Mouse (Mus musculus) limb, embryonic 11.5 days (tissue): Measurements from ENCODE around the gene Nt5c2. TPM values are rescaled to one million over a fixed set of nuclear protein-coding genes. Genes with fewer than 3 reads are reported as not detected.

ENCODE experiments used
- ATAC-seq: fragments of 200-750 bp; cut with Nextera tagmentation; 2 replicates; pipeline ENCODE4 v1.8.0; 2017; ENCODE audit warnings: low read depth; ENCODE audit not compliant: insufficient number of reproducible peaks, low FRiP score, low TSS enrichment
- DNase-seq: peaks from one replicate; pipeline ENCODE4 v3.0.0-alpha.2; 2015; ENCODE audit warnings: low spot score
- H3K27ac ChIP-seq: fragments of 300-500 bp; sonication (generic); replicated peaks from 2 replicates; pipeline ENCODE4 v1.5.1; 2014; ENCODE audit warnings: low read depth, mild to moderate bottlenecking, low read length
- H3K27me3 ChIP-seq: fragments of 300-500 bp; sonication (generic); 2 replicates; pipeline ENCODE4 v1.6.1; 2014; ENCODE audit warnings: mild to moderate bottlenecking, low read length, mixed read lengths; ENCODE audit not compliant: control insufficient read depth, insufficient read depth
- H3K36me3 ChIP-seq: fragments of 300-500 bp; sonication (generic); 2 replicates; pipeline ENCODE4 v1.6.1; 2014; ENCODE audit warnings: mild to moderate bottlenecking, low read length, moderate library complexity, mixed read lengths; ENCODE audit not compliant: control insufficient read depth, insufficient read depth
- H3K4me1 ChIP-seq: fragments of 300-500 bp; sonication (generic); 2 replicates; pipeline ENCODE4 v1.6.1; 2014; ENCODE audit warnings: low read length, mixed read lengths; ENCODE audit not compliant: control insufficient read depth, insufficient read depth
- H3K4me2 ChIP-seq: fragments of 300-500 bp; sonication (generic); 2 replicates; pipeline ENCODE4 v1.6.1; 2014; ENCODE audit warnings: low read depth, mild to moderate bottlenecking, moderate library complexity; ENCODE audit not compliant: severe bottlenecking
- H3K4me3 ChIP-seq: fragments of 300-500 bp; sonication (generic); 2 replicates; pipeline ENCODE4 v1.5.1; 2014; ENCODE audit warnings: low read depth, low read length
- H3K9ac ChIP-seq: fragments of 300-500 bp; sonication (generic); 2 replicates; pipeline ENCODE4 v1.6.1; 2014; ENCODE audit warnings: mild to moderate bottlenecking, low read length
- H3K9me3 ChIP-seq: fragments of 300-500 bp; sonication (generic); 2 replicates; pipeline ENCODE4 v1.6.1; 2016; ENCODE audit warnings: low read length; ENCODE audit not compliant: control insufficient read depth
- WGBS: fragments of 180-500 bp; shearing (Covaris S2); extraction: QIAGEN DNeasy Blood & Tissue Kit; methylation state at CpG from one replicate; pipeline ENCODE4 v1.1.7; 2014; 5-methylcytosine and 5-hydroxymethylcytosine counted together
- polyA plus RNA-seq: library from polyadenylated mRNA; unstranded; fragments of >200 nt; fragmentation: Nextera tagmentation; extraction: Ambion mirVana; gene quantifications from 2 replicates; pipeline ENCODE4 v1.2.1, GENCODE M21; 2014

Nt5c2 gene
- polyA plus RNA-seq, 1 experiment from 2014 or later = 94.6 TPM

DNA sequence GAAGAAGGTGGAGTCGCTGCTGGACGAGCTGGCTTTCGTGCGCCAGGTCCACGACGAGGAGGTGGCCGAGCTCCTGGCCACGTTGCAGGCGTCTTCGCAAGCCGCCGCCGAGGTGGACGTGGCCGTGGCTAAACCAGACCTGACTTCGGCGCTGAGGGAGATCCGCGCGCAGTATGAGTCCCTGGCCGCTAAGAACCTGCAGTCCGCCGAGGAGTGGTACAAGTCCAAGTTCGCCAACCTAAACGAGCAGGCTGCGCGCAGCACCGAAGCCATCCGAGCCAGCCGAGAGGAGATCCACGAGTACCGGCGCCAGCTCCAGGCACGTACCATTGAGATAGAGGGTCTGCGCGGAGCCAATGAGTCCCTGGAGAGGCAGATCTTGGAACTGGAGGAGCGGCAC, 443 bp upstream of the Nt5c2 start:
- ATAC-seq = no peak
- 1% methylated on average over 37 of the region's 37 CpGs for WGBS

DNA sequence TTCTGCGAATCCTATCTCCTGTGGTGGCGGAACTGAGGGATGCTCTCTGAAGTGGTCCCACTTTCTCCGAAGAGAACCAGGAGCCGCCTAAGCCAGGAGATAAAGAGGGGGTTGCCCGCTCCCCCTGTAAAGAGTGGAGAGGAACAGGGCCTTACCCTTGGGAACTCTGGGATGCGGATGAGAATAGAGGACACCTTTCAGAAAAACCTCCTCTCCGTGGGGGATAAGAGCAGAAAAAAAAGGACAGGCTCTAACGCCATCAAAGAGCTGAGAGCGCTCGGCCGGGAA, 850 bp downstream of the Nt5c2 start:
- peaks cover 11% of the 10 kb centered on the region; the same call in 1 of the 2 replicates for H3K4me1 ChIP-seq
- WGBS = 1% methylated on average over 11 of the region's 11 CpGs
- peaks cover 56% of the 10 kb centered on the region for H3K27me3 ChIP-seq
- H3K27ac ChIP-seq = no peak overlapping the region
- H3K9me3 ChIP-seq = no peaks in the 10 kb centered on the region
- DNase-seq (no peak), ATAC-seq (no peak)
- H3K9ac ChIP-seq = no peak overlapping the region
- H3K36me3 ChIP-seq = no peaks in the 10 kb centered on the region
- peak overlapping the region; percentile 57; the same call in 1 of the 2 replicates for H3K4me2 ChIP-seq
- H3K4me3 ChIP-seq = peak overlapping the region; percentile 36

More for the DNA sequence above, 443 bp upstream of the Nt5c2 start:
- Histone ChIP-seq H3K9me3 (no peaks in the 10 kb centered on the region), H3K4me1 (peaks cover 13% of the 10 kb centered on the region; the same call in 1 of the 2 replicates), H3K4me3 (peak overlapping the region; percentile 36), H3K36me3 (no peaks in the 10 kb centered on the region), H3K27me3 (peaks cover 56% of the 10 kb centered on the region), H3K27ac (no peak overlapping the region), H3K9ac (no peak overlapping the region), H3K4me2 (peak overlapping the region; percentile 57)
- DNase-seq = peak; percentile 36

DNA sequence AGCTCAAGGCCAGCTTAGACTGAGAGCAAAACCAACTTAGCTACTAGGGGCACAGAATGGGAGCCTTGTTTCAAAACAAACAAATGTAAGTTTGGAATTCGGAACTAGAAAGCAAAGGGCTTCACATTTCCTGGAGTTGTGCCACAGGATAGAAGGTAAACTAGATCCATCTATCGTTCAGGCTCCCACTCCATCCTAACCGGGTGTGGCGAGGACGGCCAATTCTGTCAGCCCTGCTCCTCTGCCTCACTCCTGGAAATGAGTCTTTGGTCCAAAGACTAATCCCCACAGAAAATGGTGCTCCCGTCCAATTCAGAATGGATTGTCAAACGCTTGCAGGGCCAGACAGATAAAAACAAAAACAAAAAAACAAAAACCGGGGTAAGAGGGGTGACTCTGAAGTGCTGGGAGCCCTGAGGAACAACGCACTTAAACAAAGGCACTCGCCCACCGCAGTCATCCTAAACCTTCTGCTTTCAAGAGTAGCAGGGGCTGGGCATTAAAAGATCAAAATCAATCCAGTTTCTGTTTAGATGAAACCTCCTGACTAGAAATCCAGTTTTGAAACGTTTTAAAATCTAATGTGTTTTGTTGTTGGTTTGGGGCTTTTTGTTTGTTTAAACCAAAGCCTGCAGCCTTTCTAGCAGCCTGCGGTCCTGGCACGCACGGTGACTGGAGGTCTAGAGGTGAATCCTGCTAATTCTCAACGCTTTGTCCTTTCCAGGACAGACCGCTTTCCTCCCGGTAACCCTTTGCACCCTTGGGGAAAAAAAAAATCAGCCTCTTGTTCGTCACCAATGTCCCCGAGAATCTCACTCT, 1.4 kb downstream of the Nt5c2 start:
- WGBS = 14% methylated on average over 20 of the region's 20 CpGs
- no peak overlapping the region for H3K9ac ChIP-seq
- H3K27ac ChIP-seq = no peak overlapping the region
- no peaks in the 10 kb centered on the region for H3K36me3 ChIP-seq
- peaks cover 56% of the 10 kb centered on the region for H3K27me3 ChIP-seq
- DNase-seq (no peak), ATAC-seq (no peak)
- no peak overlapping the region for H3K4me3 ChIP-seq
- H3K9me3 ChIP-seq = no peaks in the 10 kb centered on the region
- H3K4me1 ChIP-seq = peaks cover 11% of the 10 kb centered on the region; the same call in 1 of the 2 replicates
- no peak overlapping the region for H3K4me2 ChIP-seq

DNA sequence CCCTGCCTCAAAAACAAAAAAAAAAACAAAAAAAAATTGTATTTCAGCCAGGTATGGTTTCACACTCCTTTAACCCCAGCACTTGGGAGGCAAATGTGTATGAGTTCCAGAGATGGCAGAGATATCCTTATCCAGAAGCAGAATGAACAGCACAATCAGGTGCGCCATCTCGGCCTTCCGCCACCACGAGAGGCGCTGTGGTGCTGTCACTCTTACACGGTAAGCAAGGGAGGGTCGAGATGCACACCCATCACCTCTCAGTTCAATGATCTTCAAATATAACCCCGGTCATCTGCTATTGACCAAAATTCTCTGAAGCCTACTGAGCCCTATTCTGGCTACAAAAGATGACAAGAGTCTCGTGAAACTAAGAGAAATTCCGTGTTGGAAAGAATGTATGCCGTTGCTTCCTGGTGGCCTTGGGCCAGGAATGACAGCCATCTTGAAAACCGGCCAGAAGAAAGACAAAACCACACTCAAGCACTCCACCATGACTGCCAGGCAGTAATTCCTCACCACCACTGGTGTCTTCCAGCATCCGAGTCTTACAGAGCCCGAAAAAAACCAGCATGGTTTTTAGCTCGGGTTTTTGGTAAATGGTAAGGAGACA, 2.3 kb downstream of the Nt5c2 start:
- 89% methylated on average over 15 of the region's 15 CpGs for WGBS
- DNase-seq = no peak
- no peak overlapping the region for H3K27ac ChIP-seq
- H3K4me2 ChIP-seq = no peak overlapping the region
- H3K27me3 ChIP-seq = peaks cover 48% of the 10 kb centered on the region
- H3K4me3 ChIP-seq = no peak overlapping the region
- no peaks in the 10 kb centered on the region for H3K9me3 ChIP-seq
- H3K9ac ChIP-seq = no peak overlapping the region
- no peaks in the 10 kb centered on the region for H3K36me3 ChIP-seq
- no peak for ATAC-seq
- peaks cover 11% of the 10 kb centered on the region; the same call in 1 of the 2 replicates for H3K4me1 ChIP-seq

DNA sequence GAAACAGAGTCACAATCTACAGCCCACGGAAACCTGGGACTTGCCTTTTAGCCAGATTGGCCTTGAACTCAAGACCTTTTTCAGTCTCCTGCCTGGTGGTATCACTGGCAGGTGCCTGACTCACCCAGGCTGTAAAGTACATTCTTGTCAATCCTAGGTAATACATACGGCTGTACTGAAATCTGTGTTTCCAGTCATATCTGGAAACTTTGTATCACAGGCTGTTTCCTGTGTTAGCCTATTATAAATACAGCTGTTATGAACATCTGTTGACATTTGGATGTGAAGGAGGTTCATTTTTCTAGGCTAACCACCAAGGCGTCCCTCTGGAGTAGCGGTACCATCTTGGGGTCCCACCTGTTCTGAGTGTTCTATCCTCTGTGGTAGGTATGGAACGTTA, 5.0 kb downstream of the Nt5c2 start:
- Histone ChIP-seq H3K27ac (no peak overlapping the region), H3K4me3 (no peak overlapping the region), H3K27me3 (peaks cover 29% of the 10 kb centered on the region), H3K4me1 (peaks cover 4% of the 10 kb centered on the region; the same call in 1 of the 2 replicates), H3K36me3 (no peaks in the 10 kb centered on the region), H3K9ac (no peak overlapping the region), H3K4me2 (no peak overlapping the region), H3K9me3 (no peaks in the 10 kb centered on the region)
- WGBS = 89% methylated on average over 5 of the region's 5 CpGs
- no peak for DNase-seq
- no peak for ATAC-seq

DNA sequence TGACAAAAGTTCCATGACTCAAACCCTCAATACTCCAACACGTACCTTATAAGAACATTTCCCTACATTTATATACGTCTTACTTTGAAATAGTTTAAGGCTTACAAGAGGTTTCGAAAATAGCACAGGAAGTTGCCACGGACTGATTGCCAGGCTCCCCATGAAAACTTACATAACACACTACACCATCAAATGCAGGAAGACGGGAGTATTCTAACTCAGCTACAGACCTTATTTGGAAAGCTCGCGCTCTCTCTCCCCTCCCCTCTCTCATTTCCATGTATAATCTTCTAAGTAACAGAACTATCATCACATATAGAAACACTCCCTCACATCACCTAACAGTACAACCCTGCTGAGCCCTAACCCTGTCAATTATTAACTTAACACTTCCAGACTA, 5.5 kb downstream of the Nt5c2 start:
- peaks cover 24% of the 10 kb centered on the region for H3K27me3 ChIP-seq
- DNase-seq = no peak
- WGBS = 89% methylated on average over 7 of the region's 7 CpGs
- H3K9ac ChIP-seq = no peak overlapping the region
- no peaks in the 10 kb centered on the region for H3K4me1 ChIP-seq
- H3K4me2 ChIP-seq = no peak overlapping the region
- no peak overlapping the region for H3K27ac ChIP-seq
- H3K9me3 ChIP-seq = no peaks in the 10 kb centered on the region
- H3K36me3 ChIP-seq = no peaks in the 10 kb centered on the region
- no peak for ATAC-seq
- H3K4me3 ChIP-seq = no peak overlapping the region

DNA sequence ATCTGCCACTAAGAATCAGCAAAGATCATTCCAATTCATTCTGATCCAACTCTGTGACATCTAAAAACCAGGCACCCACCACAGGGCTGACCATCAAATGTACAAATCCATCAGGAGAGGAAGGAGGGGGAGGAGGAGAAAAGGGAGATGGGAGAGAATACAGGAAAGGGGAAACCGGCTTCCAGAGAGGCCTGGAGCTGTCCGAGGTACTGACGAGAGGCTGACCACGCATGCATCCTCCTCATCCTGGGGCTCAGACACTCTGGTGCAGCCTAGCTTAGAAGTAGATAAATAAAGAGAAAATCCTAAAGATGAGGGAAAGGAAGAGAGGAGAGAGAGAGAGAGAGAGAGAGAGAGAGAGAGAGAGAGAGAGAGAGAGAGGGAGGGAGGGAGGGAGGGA, 8.6 kb downstream of the Nt5c2 start:
- no peak overlapping the region for H3K27ac ChIP-seq
- no peak overlapping the region for H3K9ac ChIP-seq
- 0% methylated on average over 4 of the region's 4 CpGs for WGBS
- H3K4me1 ChIP-seq = no peaks in the 10 kb centered on the region
- ATAC-seq = no peak
- H3K4me3 ChIP-seq = no peak overlapping the region
- H3K4me2 ChIP-seq = no peak overlapping the region
- peak; percentile 84 for DNase-seq
- H3K9me3 ChIP-seq = no peaks in the 10 kb centered on the region
- no peaks in the 10 kb centered on the region; the same call in 1 of the 2 replicates for H3K27me3 ChIP-seq
- no peaks in the 10 kb centered on the region for H3K36me3 ChIP-seq

DNA sequence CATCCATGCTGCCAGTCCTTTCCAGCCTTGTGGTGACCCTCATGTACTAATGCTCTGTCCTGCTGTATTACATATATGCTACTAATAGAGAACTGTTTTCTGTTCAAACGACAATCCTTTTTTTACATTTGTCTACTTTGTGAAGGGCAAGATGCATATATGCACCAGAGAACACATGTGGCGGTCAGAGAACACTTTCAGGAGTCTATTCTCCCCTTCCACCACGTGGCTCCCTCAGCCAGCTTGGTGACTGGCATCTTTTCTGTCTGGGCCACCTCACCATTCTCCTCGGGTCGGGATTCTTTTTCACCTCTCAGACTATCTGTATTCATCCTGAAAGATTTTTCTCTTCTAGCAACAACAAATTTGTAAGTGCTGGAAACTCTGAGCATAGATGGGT, 9.1 kb downstream of the Nt5c2 start:
- Histone ChIP-seq H3K9ac (no peak overlapping the region), H3K27ac (no peak overlapping the region), H3K4me1 (no peaks in the 10 kb centered on the region), H3K27me3 (no peaks in the 10 kb centered on the region), H3K36me3 (no peaks in the 10 kb centered on the region), H3K4me2 (no peak overlapping the region), H3K4me3 (no peak overlapping the region), H3K9me3 (no peaks in the 10 kb centered on the region)
- ATAC-seq = no peak
- no peak for DNase-seq
- WGBS = 64% methylated on average over 5 of the region's 5 CpGs
